Mouse (Mus musculus): ENCODE data around the gene Asic2.

- TF ChIP-seq POLR2A (IDR thresholded peaks at IDR 0.05; ENCODE audit: extremely low read depth, insufficient read depth, low read length) (no peak), CTCF (IDR thresholded peaks at IDR 0.05; ENCODE audit: low read depth, low read length) (no peak)
Observed at GRCm38 (mm10) chr11:80900555-80900954, 1067.7 kb downstream of the Asic2 start.

Data from liver, adult 2 months (tissue).